Mouse (Mus musculus): ENCODE measurements around the gene Tmem30a. TPM values are rescaled to one million over a fixed set of nuclear protein-coding genes. Genes with fewer than 3 reads are reported as not detected.

Tmem30a gene
- total and polyA plus RNA-seq, 2 experiments from 2014 or later, result 104 to 181 TPM

DNA sequence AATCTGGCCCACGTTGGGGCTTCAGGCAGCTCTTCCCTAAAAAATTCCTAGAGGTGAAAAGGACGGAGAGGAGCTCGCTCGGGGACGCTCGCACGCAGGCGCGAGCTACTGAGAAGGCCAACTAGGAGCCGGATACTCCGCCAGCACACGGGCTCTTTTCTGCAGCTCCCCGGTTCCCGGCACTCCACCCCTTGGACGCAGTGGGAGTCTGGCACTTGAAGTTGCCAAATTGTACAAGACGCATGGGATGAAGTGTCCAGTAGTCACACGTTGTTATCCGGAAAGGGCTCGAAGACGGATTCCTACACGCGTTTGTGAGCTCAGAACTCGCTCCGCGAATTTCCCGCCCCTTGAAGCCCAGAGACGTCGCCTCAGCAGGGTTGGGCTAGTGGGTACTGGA is 73.9 kb downstream of the Tmem30a start:
- H3K4me2 ChIP-seq (ENCODE audit: low read depth), result peak overlapping the region; percentile 87
- DNase-seq, result peak; percentile 31
- peaks cover 33% of the 10 kb centered on the region for H3K27me3 ChIP-seq (ENCODE audit: insufficient read depth, low read length)
- no peak for ATAC-seq
- peaks cover 18% of the 10 kb centered on the region; the same call in 1 of the 2 replicates for H3K4me1 ChIP-seq (ENCODE audit: insufficient read depth)
- WGBS, result 2% methylated on average over 28 of the region's 28 CpGs
- 0 out of 2 replicates have a peak overlapping the region, but pooled peaks have one; percentile 10 for H3K9ac ChIP-seq
- H3K4me3 ChIP-seq (ENCODE audit: low read depth, low read length), result peak overlapping the region; percentile 44
- no peaks in the 10 kb centered on the region for H3K36me3 ChIP-seq (ENCODE audit: insufficient read depth)
- TF ChIP-seq CTCF (IDR thresholded peaks at IDR 0.05; ENCODE audit: low read depth), result no peak
- H3K27ac ChIP-seq (ENCODE audit: low read depth, low read length), result no peak overlapping the region
- H3K9me3 ChIP-seq (ENCODE audit: low read length), result no peaks in the 10 kb centered on the region

Other genes with a start within 250 kb of the Tmem30a start
- 12.4 and 29.8 TPM in 2 replicates for gene Col12a1, start 74.7 kb downstream of the Tmem30a start, total RNA-seq (2014; rRNA removed)
- 5.2 and 7.0 TPM in 2 replicates for gene Col12a1, start 74.7 kb downstream of the Tmem30a start, polyA plus RNA-seq (2015; fragmentation: Nextera tagmentation; extraction: Ambion mirVana)
- gene Cox7a2, start 33.6 kb downstream of the Tmem30a start, total RNA-seq (2014; rRNA removed), result 435 and 605 TPM in 2 replicates
- gene Cox7a2, start 33.6 kb downstream of the Tmem30a start, polyA plus RNA-seq (2015; fragmentation: Nextera tagmentation; extraction: Ambion mirVana), result 956 and 1,227 TPM in 2 replicates
- 8.1 and 9.2 TPM in 2 replicates for gene Filip1, start 219.3 kb upstream of the Tmem30a start, total RNA-seq (2014; rRNA removed)
- 2.6 and 5.9 TPM in 2 replicates for gene Filip1, start 219.3 kb upstream of the Tmem30a start, polyA plus RNA-seq (2015; fragmentation: Nextera tagmentation; extraction: Ambion mirVana)